Mouse (Mus musculus) right cerebral cortex, adult 18-20 months (tissue): Measurements from ENCODE around the gene Foxp1.

Experiments used
- DNase-seq: peaks from one replicate; pipeline ENCODE4 v3.0.0; 2022; ENCODE audit warnings: mixed read lengths

Gene Foxp1

DNA sequence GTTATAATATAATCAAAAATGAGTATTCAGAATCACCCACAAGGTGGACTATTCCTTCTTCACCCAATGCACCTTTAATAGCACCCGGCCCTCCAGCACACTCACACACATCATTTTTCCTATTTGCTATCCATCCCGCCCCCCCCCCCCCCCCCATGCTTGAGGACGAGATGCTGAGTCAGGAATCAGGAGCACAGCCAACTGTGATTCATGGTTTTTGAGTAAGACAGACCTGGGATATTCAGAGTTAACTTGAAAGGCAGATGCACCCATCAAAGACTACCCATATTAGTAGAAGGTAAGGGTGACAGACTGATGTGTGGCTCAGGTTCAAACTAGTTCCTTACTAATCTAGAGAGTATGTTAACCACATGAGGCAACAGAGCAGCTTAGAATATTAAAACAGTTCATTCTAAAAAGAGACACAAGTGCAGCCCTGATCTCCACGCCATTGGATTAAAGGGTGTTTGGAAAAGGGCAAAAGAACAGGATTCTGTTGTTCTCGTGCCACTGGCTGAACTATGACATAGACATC lies 273.0 kb downstream of the Foxp1 start:
- DNase-seq: no peak

DNA sequence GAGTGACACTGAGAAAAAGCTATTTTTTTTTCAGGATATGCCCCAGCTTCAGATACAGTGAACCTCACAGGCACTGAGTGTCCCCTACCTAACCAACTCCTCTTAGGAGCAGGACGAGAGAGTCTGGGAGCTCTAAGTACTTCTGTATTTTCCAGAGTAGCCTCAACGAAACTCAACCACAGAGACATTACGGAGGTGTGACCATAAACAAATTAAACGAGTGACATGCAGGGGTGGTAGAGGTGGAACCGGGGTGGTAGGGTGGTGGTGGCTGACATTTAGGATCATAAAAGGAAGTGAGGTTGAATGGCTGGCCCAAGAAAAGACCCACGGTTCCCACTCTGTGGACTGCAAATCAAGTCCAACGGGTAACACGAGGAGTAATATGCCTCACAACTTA lies 274.1 kb downstream of the Foxp1 start:
- no peak for DNase-seq

DNA sequence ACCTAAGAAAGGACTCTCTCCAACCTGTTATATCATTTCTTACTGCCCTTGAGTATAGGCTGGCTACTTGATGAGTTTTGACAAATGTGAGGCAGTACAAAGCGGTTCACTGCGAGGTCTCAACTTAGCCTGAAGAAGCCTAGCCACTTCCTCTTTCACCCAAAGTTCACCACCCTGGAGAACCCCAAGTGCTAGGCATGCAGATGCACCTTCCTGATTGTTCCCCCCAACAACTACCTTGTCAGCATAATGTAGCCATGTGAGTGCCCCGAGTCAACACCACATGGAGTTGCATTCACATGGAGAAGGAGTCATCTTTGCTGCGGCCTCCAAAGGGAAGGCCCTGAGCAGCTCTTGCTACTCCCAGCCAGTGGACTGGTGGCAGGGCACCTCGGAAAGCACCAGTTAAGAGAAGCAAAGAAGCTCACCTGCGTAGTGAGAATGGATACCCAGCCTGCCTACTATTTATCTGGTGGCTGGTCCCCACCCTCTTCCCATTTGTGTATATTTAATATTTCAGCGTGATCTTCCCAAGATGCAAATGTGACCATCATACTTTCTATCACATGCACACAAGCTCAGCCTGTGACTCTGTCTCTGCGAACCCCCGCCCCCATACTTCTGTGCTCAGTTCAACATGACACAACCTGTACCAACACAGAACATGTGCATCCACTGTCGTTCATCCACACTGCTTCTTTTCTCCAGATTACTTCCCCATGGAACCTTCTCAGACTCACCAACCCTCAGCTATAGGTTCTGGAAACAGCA lies 280.7 kb downstream of the Foxp1 start:
- no peak for DNase-seq

DNA sequence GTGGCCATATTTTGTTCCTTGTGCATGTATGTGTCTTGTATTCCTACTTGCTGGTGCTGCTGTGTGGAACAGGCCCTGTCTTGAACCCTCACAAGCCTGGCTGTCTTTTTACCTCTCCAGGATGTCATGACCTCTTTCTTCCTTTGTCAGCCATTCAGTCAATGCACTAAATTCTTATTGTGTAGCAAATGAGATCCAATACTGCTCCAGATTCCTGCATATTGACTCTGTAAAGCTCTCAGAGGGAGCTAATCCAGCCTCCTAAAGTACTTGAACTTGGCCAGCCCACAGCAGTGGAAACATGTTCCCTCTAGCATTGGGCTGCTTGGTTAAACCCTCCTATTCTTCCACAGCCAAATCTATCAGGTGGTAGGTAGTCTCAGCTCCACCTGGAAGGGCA lies 281.8 kb downstream of the Foxp1 start:
- no peak for DNase-seq

DNA sequence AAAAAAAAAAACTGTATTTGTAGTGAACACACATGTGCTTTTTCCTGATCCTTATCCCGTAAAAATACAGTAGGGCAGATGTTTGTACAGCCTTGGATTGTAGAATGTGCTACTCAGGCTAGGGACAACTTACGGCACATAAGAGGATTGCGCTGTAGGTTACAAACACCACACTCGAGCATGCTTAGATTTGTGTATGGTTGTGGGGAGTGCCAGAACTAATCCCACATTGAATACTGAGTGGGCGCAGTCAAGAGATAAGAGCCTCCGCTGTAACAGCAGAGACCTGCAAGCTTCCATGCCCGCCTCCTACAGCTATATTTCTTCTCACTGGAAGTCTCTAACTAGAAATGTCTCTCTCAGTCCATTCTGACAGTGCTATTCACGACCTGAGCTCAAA lies 286.9 kb downstream of the Foxp1 start:
- peak; percentile 15 for DNase-seq

DNA sequence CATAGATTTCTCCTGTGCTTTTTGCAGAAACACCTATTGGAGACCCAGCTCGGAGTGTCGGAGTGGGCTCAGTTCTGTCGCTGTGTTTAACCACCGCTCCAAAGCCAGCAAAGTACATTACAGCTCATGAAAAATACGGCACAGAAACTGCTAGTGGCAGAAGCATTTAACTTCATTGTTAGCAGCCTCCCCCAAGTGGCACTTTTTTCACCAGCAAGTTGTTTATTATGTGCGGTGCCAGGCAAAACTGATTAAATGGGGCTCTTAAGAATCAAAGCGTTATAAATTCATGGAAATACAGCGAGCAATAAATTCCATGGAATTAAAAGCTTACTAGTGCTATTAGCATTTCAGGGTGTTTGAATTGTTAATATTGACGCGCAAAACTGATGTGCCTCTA lies 289.1 kb downstream of the Foxp1 start:
- DNase-seq: no peak

DNA sequence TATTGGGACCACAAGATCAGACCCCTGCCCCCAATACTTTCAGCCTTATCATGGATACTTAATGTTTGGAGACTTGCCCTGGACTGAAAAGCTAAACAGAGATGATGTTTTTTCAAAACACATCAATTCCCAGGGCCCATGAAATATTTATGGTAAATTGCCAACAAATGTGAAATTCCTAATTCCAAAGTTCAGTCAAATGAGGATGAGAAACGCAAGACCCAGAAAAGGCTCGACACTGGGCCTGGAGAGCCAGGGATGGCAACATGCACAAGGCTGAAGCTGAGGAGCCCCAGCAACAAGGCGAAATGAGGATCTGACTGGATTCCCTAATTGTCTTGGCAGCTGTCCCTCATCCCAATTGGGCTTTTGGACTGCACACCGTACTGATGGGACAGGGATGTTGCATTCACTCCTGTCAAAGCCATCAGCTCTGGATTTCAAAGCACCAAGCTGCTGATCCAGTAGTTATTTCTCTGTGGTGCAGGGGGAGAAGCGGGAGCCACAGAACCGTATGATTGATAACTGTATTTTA lies 294.1 kb downstream of the Foxp1 start:
- no peak for DNase-seq

DNA sequence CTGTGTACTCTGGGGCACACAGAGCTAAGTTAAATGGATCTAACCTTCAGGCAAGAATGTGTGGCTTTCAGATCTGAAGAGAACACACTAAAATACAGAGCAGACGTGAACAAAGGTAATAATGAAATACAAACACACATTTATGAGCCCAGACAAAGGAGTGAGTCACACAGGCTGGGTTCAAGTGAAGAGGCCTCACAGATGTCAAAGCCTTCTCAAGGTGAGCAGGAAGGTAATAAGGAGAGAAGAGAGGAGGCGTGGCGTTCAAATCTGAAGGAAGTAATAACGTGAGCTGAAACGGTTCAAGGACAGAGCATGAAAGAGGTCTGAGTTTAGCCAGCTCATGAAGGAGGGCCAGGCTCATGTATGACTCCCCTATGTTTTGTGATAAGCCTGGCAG lies 301.4 kb downstream of the Foxp1 start:
- DNase-seq: no peak

DNA sequence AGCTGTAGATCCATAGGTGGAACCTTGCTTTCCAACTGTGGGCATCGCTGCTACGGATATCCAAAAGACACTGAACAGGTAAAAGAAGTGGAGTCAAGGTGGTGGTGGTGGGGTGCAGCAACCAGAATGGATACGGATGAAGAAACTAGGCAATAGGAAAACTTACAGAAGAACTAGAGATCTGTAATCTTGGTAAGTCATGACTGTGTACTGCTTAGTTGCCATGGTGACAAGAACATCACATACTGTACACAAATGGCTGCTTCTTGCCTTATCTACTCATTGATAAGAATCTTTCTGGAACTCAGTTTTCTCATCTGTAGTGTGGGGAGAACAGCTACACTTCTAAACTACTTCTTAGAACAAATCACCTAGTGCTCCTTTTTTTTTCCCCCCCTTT lies 302.0 kb downstream of the Foxp1 start:
- no peak for DNase-seq

DNA sequence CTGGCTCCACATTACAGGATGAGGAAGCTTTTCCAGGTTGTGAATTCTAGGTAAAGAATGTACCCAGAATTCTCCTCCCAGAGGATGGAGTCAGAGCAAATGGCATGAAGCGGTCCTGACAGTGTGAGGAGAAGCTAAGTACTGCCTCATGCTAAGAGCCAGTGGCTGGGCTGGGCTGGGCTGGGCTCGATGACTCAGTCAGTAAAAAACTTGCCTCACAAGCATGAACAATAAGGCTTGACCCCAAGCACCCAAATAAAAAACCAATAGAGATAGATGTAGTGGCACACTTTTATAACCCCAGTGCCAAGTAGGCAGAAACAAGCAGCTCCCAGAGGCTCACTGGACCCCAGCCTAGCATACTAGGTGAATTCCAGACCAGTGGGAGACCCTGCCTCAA lies 304.7 kb downstream of the Foxp1 start:
- DNase-seq: no peak

DNA sequence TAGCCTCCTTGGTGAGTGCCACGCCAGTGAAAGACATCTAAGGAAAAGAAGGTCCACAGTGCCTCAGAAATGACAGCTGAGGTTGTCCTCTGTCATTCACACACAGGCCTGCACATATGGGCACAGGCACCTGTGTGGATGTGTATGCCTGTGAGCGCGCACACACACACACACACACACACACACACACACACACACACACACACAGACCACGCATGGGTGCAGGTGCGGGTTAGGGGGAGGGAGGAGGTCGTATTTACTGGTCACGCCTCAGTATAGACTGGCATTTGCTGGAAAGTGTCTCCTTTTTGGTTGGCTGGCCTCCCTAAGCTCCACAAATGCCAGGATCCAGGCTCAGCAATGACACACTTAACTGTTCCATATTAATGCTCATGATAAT lies 305.4 kb downstream of the Foxp1 start:
- no peak for DNase-seq

DNA sequence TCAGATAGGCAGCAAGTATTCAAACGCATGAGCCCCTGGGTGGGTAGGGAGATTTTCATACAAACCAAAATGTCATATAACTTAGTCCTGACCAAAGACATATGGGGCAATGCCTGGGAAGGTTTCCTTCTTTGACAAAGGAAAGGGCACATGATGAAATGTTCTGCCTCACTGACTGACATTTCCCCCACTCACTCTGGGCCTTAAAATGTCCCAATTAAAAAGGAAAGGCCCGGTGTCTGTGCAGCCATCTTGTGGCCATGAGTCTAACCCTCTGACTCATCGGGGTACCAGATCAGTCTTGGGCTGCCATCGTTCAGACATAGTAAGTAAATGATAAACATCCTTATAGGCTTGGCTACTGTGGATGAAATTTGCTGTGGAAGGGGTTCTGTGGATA lies 310.1 kb downstream of the Foxp1 start:
- no peak for DNase-seq

DNA sequence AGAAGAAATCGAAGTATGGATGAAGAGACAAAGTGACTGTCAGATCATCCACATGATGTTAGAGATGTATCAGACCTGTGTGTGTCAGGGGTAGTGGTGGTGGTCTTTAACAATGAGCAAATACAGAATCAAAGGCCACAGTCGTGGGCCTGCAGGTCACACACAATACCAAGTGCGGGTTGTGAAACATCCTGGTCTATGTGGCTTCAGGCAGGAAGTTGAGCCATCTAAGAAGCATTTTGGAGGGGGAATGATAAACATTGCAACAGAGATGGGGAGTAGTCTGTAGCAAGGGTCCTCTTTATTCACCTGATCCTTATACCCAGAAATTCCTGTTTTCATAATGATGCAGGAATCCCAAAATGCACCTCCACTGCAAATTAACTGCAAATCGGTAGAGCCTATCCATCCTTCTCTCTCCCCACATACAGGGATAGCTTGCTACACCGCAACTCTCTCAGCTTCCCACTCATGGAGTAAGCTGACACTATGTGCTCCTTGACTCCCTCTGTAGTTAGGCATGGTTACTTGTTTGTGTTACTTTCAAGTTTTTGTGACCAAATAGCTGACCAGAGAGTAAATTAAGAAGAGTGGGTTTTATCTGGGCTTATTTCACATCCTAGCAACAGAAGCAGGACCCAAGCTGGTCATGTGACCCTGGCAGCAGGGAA lies 310.7 kb downstream of the Foxp1 start:
- DNase-seq: no peak

DNA sequence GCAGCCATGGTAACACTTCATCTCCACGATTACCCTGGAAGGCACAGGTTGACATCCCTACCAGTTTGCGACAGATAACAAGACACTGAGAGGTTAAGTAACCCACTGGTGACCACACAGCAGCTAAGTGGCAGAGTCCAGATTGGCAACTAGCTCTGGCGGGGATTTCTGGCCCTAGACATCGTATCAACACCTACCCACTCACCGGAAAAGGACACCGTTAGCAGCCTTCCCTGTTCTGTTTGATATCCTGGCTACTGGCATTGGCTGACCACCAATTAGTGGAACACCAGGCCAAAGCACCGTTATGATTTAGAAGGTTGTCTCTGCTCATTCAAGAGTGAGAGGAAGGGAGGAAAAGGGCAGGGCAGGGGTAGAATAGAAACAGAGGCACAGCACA lies 312.4 kb downstream of the Foxp1 start:
- DNase-seq: no peak

DNA sequence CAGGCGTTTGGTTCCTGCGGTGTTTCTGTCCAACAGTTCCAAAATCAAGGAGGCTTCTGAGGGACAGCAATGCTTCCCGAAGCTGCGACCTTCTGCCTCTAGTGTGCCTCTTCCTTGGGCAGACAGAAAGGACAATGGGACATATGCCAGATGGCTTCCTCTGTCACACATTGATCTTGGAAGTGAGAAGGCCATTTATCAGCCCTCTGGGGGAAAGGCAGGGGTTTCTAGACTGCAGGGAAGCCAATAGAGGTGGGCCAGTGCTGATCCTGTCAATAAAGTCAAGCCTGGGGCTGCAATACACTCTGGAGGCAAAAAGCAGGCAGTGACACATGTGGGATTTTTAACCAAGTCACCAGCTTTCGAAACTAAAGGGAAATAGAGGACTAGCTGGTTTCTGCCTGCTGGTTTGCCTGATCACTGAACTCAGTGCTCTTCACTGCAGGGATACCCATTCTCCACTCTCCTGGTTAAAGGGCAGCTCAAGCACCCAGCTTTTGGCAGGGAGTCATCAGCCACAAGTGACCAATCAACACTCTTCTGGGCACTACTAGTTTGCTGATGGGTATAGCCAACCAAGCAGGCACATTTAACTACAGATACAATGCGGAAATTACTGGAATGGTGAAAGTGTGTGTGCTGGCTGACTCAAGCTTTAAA lies 315.2 kb downstream of the Foxp1 start:
- DNase-seq: no peak

DNA sequence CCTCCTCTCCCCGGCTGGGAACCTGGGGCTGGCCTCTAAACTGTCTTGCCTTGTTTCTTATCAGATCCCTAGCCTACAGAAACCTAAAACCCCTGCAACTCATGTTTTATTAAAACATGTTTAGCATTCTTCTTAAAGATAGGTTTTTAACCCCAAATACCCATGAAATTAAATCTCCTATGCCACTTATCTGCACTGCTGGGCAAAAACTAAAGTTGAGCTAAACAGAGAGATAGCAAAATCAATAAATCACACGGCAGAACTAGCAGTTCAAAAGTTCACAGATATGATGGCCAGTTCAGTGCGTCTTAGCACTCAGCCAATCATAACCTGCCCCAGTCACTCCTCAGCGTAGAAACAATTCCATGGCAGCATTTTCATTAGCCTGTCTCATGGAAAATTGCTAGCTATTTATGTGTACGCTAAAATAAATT lies 316.1 kb downstream of the Foxp1 start:
- no peak for DNase-seq

DNA sequence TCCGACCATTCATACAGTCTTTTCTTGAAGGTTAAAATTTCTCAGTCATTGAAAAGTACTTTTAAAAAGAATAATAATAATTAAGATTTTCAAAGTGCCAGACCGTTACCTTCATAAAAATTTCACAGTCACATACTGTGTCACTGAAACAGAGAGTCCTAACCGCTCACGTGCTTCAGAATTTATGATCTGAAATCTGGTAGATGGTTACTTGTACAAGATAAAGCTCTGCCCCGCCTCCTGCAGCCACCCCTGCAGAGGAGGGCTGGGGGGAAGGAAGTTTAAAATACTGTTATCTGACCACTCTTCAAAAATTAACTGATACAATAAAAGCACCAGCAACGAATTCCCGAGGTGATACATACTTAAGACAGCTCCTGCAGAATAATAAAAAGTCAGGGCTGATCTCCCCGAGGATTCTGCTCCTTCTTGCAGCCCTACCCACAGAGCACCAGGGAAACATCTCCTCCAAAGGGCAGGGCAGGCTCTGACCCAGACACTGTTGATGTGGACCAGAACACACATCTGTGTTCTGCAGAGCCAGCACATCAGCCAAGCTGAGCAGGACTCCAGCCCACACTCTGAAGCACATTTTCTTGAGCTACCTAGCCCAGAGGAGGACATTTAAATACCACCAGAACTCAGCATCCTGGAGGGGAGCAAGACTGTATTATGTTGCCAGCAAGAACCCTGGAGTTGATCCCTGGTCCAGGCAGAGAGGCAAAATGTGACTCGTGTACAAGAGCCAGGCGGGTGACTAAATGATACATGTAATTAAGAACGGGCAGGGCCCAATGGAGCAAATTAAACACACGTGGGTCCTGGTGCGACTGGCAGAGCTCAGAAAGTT lies 316.7 kb downstream of the Foxp1 start:
- no peak for DNase-seq

DNA sequence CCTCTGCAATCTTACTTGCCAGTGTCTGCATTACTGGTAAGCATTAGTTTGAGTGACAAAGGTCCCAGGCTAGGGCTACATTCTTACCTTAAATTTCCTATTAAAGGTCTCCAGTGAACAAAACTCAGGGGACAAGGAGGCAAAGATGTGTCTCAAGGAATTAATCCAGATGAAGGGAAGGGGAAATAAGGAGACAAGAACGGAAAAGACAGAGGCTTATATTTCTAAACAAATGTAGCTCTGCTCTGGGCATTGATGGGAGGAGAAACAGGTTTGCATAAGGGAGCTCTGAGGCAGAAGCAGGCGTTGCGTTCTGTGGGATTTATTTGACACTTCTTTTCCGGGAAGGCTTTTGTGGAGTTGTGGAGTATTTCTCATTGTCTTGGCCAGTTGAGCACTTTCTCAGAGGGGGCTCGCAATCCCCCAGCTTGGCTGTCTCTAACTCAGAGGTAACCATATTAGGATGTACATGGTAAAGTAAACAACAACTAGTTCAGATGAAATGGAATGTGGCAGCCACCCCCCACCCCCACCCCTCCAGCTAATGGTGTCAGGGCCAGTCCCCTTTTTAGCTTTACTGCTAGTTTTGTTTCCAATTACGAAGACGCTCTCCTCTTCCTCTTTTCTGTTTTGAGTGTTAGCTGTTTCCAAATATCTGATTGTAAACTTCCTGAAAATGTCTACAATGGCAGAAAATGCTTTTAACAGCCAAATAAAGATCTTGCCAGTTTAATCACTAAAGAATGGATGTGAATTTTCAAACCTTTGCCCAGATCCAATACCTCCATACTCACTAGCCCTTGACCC lies 317.5 kb downstream of the Foxp1 start:
- DNase-seq: no peak

DNA sequence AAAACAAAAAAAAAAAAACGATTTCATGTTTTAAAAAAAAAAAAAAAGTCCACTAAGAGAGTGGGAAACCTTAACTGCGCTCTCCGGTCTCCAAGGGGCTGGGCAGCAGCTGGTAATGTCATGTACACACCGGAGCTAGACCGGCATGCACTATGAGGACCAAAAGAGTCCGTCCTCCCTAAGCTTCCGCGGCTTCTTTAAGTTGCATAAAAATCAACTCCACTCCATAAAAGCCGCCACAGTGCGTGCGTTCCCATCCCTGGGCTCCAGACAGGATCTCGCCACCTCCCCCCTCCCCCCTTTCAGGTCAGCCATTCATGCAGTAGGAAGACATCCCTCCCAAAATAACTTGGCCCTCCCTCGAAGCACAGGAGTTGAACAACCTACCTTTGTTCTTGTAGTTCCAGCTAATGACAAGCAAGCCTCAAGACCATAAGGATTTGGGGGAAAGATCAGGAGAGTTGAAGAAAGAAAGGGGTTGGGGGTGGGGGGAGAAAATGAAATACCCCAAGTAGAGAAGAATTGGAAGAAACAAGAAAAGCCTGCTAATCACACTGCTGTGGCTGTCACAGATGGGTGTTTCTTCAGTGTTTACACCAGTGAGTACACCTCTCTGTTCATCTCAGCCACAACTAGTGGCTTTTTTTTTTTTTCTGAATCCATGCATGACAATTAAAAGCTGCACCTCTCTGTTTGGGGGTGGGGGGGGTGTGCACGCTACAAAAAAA lies 318.3 kb downstream of the Foxp1 start:
- no peak for DNase-seq

DNA sequence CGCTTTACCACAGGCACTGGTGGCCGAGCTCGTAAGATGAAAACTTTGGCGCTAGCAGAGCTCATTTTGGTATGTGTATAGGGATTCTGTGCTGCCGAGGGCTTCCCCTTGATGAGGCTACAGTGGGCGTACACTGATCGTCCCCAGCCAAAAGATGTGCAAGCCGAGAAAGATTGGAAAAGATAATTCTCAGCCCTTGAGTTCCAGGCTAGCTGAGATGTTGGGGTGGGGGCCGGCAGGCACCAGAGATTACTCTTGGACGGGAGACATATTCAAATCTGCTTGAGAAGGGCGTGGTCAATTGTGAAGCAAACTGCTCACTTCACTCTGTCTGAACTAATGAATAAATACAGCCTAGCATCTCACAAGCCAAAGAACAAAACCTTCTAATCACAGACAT lies 319.3 kb downstream of the Foxp1 start:
- DNase-seq: no peak

DNA sequence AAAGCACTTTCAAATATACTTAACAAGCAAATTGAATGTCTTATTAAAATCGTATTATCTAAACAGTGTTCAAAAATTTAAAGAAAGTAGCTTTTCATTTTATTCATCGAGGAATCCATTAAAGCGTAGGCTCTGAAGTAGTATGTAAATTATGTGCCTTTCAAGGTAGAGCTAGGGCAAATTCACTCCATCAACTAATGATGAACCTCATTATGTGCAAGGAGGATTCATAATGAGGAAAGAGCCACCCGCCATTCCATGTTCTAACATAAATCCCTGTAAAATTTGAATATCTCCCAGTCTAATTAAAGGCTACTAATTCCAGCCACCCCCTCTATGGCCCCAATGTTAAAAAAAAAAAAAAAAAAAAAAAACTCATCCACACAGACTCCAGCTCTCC lies 319.7 kb downstream of the Foxp1 start:
- DNase-seq: no peak
